Mouse (Mus musculus): ENCODE data around the gene Reg2.
"Not testable (repeated sequence)": the region's sequence is repeated elsewhere in the genome, so short reads cannot be mapped to it uniquely, and the experiment has no call there.

The Reg2 gene

GRCm38 (mm10) chr6:78395323-78395722 lies at the start of gene Reg2:
TSS of gene Reg2 (plus strand) at chr6:78395623.
- DNase-seq = not testable (repeated sequence)

GRCm38 (mm10) chr6:78361971-78362563 lies 33.4 kb upstream of the Reg2 start:
- DNase-seq = no peak

DNA sequence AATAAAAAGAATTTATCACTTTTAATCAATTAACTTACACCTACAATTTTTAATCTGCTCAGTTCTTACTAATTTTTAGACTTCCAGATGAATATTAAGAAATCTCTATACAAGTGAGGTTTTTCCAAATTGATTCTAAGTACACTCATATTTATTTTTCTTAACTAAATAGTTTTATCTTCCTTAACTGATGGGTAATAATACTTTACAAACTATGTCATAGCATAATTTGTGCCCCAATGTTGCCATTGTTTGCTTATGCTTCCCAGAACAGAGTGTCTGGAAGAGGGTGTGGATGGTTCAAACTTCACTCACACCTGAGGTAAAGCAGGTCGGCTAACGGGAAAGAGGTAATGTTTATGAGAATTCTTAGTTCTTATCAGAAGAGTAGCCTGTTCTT lies 25.1 kb upstream of the Reg2 start, which contains the start of gene Reg3b:
Gene Reg3b (plus strand): TSS at position 301 of the 400 bp plus-strand sequence.
- DNase-seq = no peak

- DNase-seq = no peak
Observed at GRCm38 (mm10) chr6:78378765-78379164, 16.7 kb upstream of the Reg2 start, which contains the start of gene Reg3d. TSS of gene Reg3d (minus strand) at chr6:78378865.

- no peak for DNase-seq
Observed at GRCm38 (mm10) chr6:78380409-78380808, 15.0 kb upstream of the Reg2 start, which contains the start of gene Reg3a. TSS of gene Reg3a (plus strand) at chr6:78380709.

- DNase-seq = no peak
Observed at GRCm38 (mm10) chr6:78385609-78386008, 9.8 kb upstream of the Reg2 start.

DNA sequence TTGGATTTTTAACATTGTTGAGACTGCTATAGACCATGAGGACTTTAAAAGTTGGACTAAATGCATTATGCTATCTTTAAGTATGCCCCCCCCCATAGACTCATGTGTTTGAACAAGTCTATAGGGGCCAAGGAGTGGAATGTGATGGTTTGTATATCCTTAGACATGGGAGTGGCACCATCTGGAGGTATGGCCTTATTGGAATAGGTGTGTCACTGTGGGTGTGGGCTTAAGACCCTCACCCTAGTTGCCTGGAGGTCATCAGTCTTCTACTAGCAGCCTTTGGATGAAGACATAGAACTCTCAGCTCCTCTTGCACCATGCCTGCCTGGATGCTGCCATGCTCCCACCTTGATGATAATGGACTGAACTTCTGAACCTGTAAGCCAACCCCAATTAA lies 27.0 kb downstream of the Reg2 start, which contains the start of gene Reg1:
Gene Reg1 (plus strand): TSS at position 301 of the 400 bp plus-strand sequence.
- not testable (repeated sequence) for DNase-seq

DNA sequence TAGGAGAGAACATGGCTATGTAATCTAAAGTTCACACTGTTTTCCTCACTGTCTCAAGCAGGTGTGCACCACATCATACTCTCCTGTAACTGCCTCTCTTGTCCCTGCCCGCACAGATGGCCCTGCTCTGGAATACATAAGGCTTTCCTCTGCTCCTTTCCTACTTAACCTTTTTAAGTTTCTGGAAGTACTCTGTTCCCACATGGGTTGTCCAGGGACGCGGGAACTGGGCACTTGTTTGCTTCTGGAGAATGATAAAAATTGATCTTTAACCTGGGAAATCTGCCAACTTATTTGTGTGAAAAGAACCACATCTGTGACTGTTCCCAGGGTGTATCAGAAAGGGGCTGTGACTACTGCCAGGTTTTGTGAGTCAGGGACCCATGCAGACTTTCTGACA lies 30.1 kb downstream of the Reg2 start:
- DNase-seq = no peak

DNA sequence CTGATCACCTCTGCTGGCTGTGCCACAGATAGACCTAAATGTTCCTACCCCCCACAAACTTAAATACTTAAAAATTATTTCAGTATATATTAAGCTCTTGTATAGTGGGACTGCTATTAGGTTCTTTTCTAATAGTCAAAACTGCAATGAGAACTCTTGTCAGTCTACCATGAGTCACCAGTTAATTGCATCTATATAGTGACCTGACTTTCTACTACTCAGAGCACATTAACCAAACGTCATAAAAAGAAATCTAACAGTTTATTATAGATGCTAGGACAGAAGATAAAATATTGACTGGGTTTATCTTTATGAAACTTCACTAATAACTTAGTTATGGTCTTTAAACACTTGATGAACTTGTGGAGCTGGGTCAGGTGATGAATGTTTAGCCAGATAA lies 51.8 kb downstream of the Reg2 start:
- no peak for DNase-seq

- no peak for DNase-seq
Observed at GRCm38 (mm10) chr6:78448409-78448808, 53.0 kb downstream of the Reg2 start.

- DNase-seq = no peak
Observed at GRCm38 (mm10) chr6:78452804-78453203, 57.4 kb downstream of the Reg2 start.
